Mouse (Mus musculus) ES-E14 (cell line): Measurements from ENCODE around the gene Fstl3. TPM values are rescaled to one million over a fixed set of nuclear protein-coding genes. Genes with fewer than 3 reads are reported as not detected.

ENCODE experiments used
- DNase-seq: peaks from one replicate; pipeline ENCODE4 v3.0.0-alpha.2; 2013; ENCODE audit warnings: low read depth, low spot score
- H3K27ac ChIP-seq: 2 replicates; pipeline ENCODE4 v1.5.1; 2012; ENCODE audit warnings: low read depth, mild to moderate bottlenecking, low read length, moderate library complexity, mixed read lengths; ENCODE audit not compliant: poor library complexity, insufficient read depth, severe bottlenecking
- H3K36me3 ChIP-seq: 2 replicates; pipeline ENCODE4 v1.6.1; 2012; ENCODE audit warnings: mild to moderate bottlenecking, low read length, moderate library complexity, mixed read lengths; ENCODE audit not compliant: control insufficient read depth, poor library complexity, insufficient read depth, severe bottlenecking
- H3K4me1 ChIP-seq, 2 experiments: fragments of 150-350 bp in 1 of 2; sonication (generic) in 1 of 2; 2 replicates each; pipeline ENCODE4 v1.6.1; 2012; ENCODE audit warnings: low read length in 2 of 2, mild to moderate bottlenecking in 1 of 2, mixed read lengths in 1 of 2; ENCODE audit not compliant: control insufficient read depth in 2 of 2, insufficient read depth in 2 of 2, poor library complexity in 1 of 2
- H3K4me3 ChIP-seq, 2 experiments: fragments of 150-350 bp in 1 of 2; sonication (generic) in 1 of 2; 2 replicates each; pipeline ENCODE4 v1.5.1; 2012; ENCODE audit warnings: low read length in 2 of 2, low read depth in 1 of 2, mild to moderate bottlenecking in 1 of 2, mixed read lengths in 1 of 2; ENCODE audit not compliant: insufficient read depth in 1 of 2, poor library complexity in 1 of 2, severe bottlenecking in 1 of 2
- H3K9ac ChIP-seq: 2 replicates; pipeline ENCODE4 v1.6.1; 2012; ENCODE audit warnings: low read depth, mild to moderate bottlenecking, low read length, mixed read lengths; ENCODE audit not compliant: poor library complexity, insufficient read depth, severe bottlenecking
- H3K9me3 ChIP-seq: fragments of 150-350 bp; sonication (generic); 2 replicates; pipeline ENCODE4 v1.6.1; 2012; ENCODE audit warnings: low read depth, mild to moderate bottlenecking, low read length; ENCODE audit not compliant: control insufficient read depth, insufficient read depth
- CHD2 ChIP-seq: IDR thresholded peaks from 2 replicates; pipeline ENCODE4 v1.6.1; 2014; ENCODE audit warnings: mild to moderate bottlenecking, low read depth, low read length, inconsistent platforms
- HCFC1 ChIP-seq: IDR thresholded peaks from 2 replicates; pipeline ENCODE4 v1.6.1; 2012; ENCODE audit warnings: low read length, inconsistent platforms, borderline replicate concordance; ENCODE audit not compliant: insufficient read depth
- MAFK ChIP-seq: IDR thresholded peaks from 2 replicates; pipeline ENCODE4 v1.6.1; 2014; ENCODE audit warnings: mild to moderate bottlenecking, low read depth, low read length, inconsistent platforms; ENCODE audit not compliant: insufficient read depth
- ZC3H11A ChIP-seq: IDR thresholded peaks from 2 replicates; pipeline ENCODE4 v1.6.1; 2012; ENCODE audit warnings: low read depth, mild to moderate bottlenecking, inconsistent platforms, low read length, borderline replicate concordance
- ZNF384 ChIP-seq: IDR thresholded peaks from 2 replicates; pipeline ENCODE4 v1.6.1; 2012; ENCODE audit warnings: low read depth, low read length, inconsistent platforms
- in situ Hi-C, 2 experiments: fragments of 600-800 bp; cut with MboI; formaldehyde crosslinking; loops; one replicate each; pipeline ENCODE4 v1.15.1; 2025; ENCODE audit warnings: low sequenced_read_pairs in 2 of 2, inconsistent platforms in 1 of 2; ENCODE audit not compliant: unreplicated experiment in 2 of 2
- total RNA-seq: library from RNA; depleted of rRNA; stranded (reverse); fragments of 300-350 nt; gene quantifications from 2 replicates; pipeline ENCODE4 v1.2.3, GENCODE M21; 2012

Gene Fstl3
- total RNA-seq, 1 experiment = 7.1 TPM

- Histone ChIP-seq H3K9ac (no peak overlapping the region), H3K27ac (no peak overlapping the region), H3K4me3 (peak overlapping the region; percentile 65 to 69), H3K36me3 (no peaks in the 10 kb centered on the region), H3K9me3 (no peaks in the 10 kb centered on the region), H3K4me1 (peaks cover 0 to 26% of the 10 kb centered on the region in 2 experiments; a peak in 2 of 4 replicates)
- in situ Hi-C loops = no loop called here
- TF ChIP-seq HCFC1 = 0 out of 2 replicates have a peak, but pooled peaks have one; percentile 8
- no peak for TF ChIP-seq ZC3H11A
- TF ChIP-seq ZNF384 = no peak
- peak; percentile 100 for DNase-seq
These were observed 3.0 kb downstream of the Fstl3 start for GRCm38 (mm10) chr10:79779784-79780663.

- TF ChIP-seq HCFC1 (no peak), ZC3H11A (no peak), CHD2 (no peak)
- no peaks in the 10 kb centered on the region for H3K9me3 ChIP-seq
- H3K9ac ChIP-seq = no peak overlapping the region
- no peaks in the 10 kb centered on the region for H3K36me3 ChIP-seq
- DNase-seq = peak; percentile 93
- in situ Hi-C loops = no loop called here
- H3K4me3 ChIP-seq = peak overlapping the region; percentile 65 to 69
- H3K4me1 ChIP-seq = peaks cover 0 to 26% of the 10 kb centered on the region in 2 experiments; a peak in 2 of 4 replicates
- H3K27ac ChIP-seq = no peak overlapping the region
These were observed 3.6 kb downstream of the Fstl3 start for GRCm38 (mm10) chr10:79780664-79781015.

GRCm38 (mm10) chr10:79781139-79781538 lies 4.1 kb downstream of the Fstl3 start:
- Histone ChIP-seq H3K4me1 (peaks cover 0 to 26% of the 10 kb centered on the region in 2 experiments; a peak in 2 of 4 replicates), H3K4me3 (peak overlapping the region; percentile 8 to 69; a peak in 3 of 4 replicates), H3K36me3 (no peaks in the 10 kb centered on the region), H3K9ac (no peak overlapping the region), H3K9me3 (no peaks in the 10 kb centered on the region), H3K27ac (no peak overlapping the region)
- in situ Hi-C loops = no loop called here
- no peak for DNase-seq
- TF ChIP-seq ZNF384 (no peak), ZC3H11A (no peak), CHD2 (no peak), MAFK (no peak), HCFC1 (no peak)

- H3K4me3 ChIP-seq = no peak overlapping the region
- no peak overlapping the region for H3K9ac ChIP-seq
- peaks cover 0 to 23% of the 10 kb centered on the region in 2 experiments; a peak in 2 of 4 replicates for H3K4me1 ChIP-seq
- no peak overlapping the region for H3K27ac ChIP-seq
- no peaks in the 10 kb centered on the region for H3K9me3 ChIP-seq
- in situ Hi-C loops = no loop called here
- no peaks in the 10 kb centered on the region for H3K36me3 ChIP-seq
- DNase-seq = no peak
- TF ChIP-seq MAFK (no peak), ZC3H11A (no peak), ZNF384 (no peak), CHD2 (no peak), HCFC1 (no peak)
These were observed 4.9 kb downstream of the Fstl3 start for GRCm38 (mm10) chr10:79781956-79782355.
